Mouse (Mus musculus) intestine, embryonic 14.5 days (tissue): ENCODE results near the gene Scgb2b24. TPM values are rescaled to one million over a fixed set of nuclear protein-coding genes. Genes with fewer than 3 reads are reported as not detected.

Source experiments
- ATAC-seq: fragments of 200-750 bp; cut with Nextera tagmentation; replicated peaks from 2 replicates; pipeline ENCODE4 v1.8.0; 2017; ENCODE audit warnings: low read depth, moderate number of reproducible peaks, moderate TSS enrichment, moderate library complexity; ENCODE audit not compliant: low FRiP score, low TSS enrichment
- DNase-seq: peaks from one replicate; pipeline ENCODE4 v3.0.0-alpha.2; 2018; ENCODE audit warnings: low spot score
- H3K27ac ChIP-seq: fragments of 300-500 bp; sonication (generic); 2 replicates; pipeline ENCODE4 v1.5.1; 2014; ENCODE audit warnings: low read depth, mild to moderate bottlenecking, control low read depth
- H3K27me3 ChIP-seq: fragments of 300-500 bp; sonication (generic); replicated peaks from 2 replicates; pipeline ENCODE4 v1.6.1; 2014; ENCODE audit warnings: low read length, control low read depth; ENCODE audit not compliant: control insufficient read depth, insufficient read depth
- H3K36me3 ChIP-seq: fragments of 300-500 bp; sonication (generic); 2 replicates; pipeline ENCODE4 v1.6.1; 2014; ENCODE audit warnings: low read length, control low read depth; ENCODE audit not compliant: control insufficient read depth, insufficient read depth
- H3K4me1 ChIP-seq: fragments of 300-500 bp; sonication (generic); replicated peaks from 2 replicates; pipeline ENCODE4 v1.6.1; 2014; ENCODE audit warnings: low read length, control low read depth, mixed read lengths; ENCODE audit not compliant: control insufficient read depth, insufficient read depth
- H3K4me2 ChIP-seq: fragments of 300-500 bp; sonication (generic); 2 replicates; pipeline ENCODE4 v1.6.1; 2014; ENCODE audit warnings: low read length
- H3K4me3 ChIP-seq: fragments of 300-500 bp; sonication (generic); 2 replicates; pipeline ENCODE4 v1.5.1; 2014; ENCODE audit warnings: low read depth, low read length, control low read depth, mixed read lengths
- H3K9ac ChIP-seq: fragments of 300-500 bp; sonication (generic); 2 replicates; pipeline ENCODE4 v1.6.1; 2014; ENCODE audit warnings: mild to moderate bottlenecking, low read length
- H3K9me3 ChIP-seq: fragments of 300-500 bp; sonication (generic); 2 replicates; pipeline ENCODE4 v1.6.1; 2016; ENCODE audit warnings: low read length, control low read depth; ENCODE audit not compliant: control insufficient read depth
- WGBS: fragments of 180-500 bp; shearing (Covaris S2); extraction: QIAGEN DNeasy Blood & Tissue Kit; methylation state at CpG from one replicate; pipeline ENCODE4 v1.1.7; 2014; 5-methylcytosine and 5-hydroxymethylcytosine counted together
- polyA plus RNA-seq: library from polyadenylated mRNA; unstranded; fragments of >200 nt; fragmentation: Nextera tagmentation; extraction: Ambion mirVana; gene quantifications from 2 replicates; pipeline ENCODE4 v1.2.1, GENCODE M21; 2014

The Scgb2b24 gene
- polyA plus RNA-seq: not detected in 2 replicates

- H3K4me3 ChIP-seq: no peak within 1 kb of the TSS
- no peak for DNase-seq
- H3K36me3 ChIP-seq: no peaks in the 10 kb centered on the region
- no peak within 1 kb of the TSS for H3K9ac ChIP-seq
- WGBS: 78% methylated on average over 2 of the region's 2 CpGs
- H3K9me3 ChIP-seq: peaks cover 37% of the 10 kb centered on the region
- ATAC-seq: no peak
- no peaks in the 10 kb centered on the region for H3K27me3 ChIP-seq
- H3K4me1 ChIP-seq: no peaks in the 10 kb centered on the region
- no peak within 1 kb of the TSS for H3K4me2 ChIP-seq
- no peak within 1 kb of the TSS for H3K27ac ChIP-seq
These were observed at the start of gene Scgb2b24 for GRCm38 (mm10) chr7:33739212-33739611. Gene Scgb2b24, minus strand, starts transcription at chr7:33739312.

DNA sequence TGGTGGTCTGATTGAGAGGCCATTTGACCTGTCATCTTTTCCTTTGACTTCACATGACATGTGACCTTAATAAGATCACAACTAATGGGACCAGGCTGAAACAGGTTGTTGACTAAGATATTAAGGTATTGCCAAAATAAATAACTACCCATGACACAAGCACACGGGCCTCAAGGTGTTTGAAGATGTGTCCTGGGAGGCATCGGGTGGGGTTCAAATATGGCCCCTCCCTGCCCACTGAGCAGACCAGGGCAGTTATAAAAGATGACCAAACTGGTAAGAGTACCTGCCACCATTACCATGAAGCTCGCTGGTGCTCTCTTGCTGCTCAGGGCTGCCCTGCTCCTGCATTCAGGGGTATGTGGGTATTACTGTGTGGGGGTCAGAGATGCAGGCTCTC is 4.4 kb upstream of the Scgb2b24 start, which contains the start of gene Scgb1b24:
Scgb1b24 (plus strand) TSS at position 301 of the 400 bp plus-strand sequence.
- H3K4me2 ChIP-seq: no peak within 1 kb of the TSS
- H3K9me3 ChIP-seq: peaks cover 28% of the 10 kb centered on the region
- no peaks in the 10 kb centered on the region for H3K4me1 ChIP-seq
- H3K27me3 ChIP-seq: no peaks in the 10 kb centered on the region
- H3K9ac ChIP-seq: no peak within 1 kb of the TSS
- no peak within 1 kb of the TSS for H3K4me3 ChIP-seq
- ATAC-seq: no peak
- H3K36me3 ChIP-seq: no peaks in the 10 kb centered on the region
- DNase-seq: no peak
- no peak within 1 kb of the TSS for H3K27ac ChIP-seq
- 85% methylated on average over 3 of the region's 3 CpGs for WGBS

- DNase-seq (no peak), ATAC-seq (no peak)
- Histone ChIP-seq H3K9ac (no peak overlapping the region), H3K4me1 (no peaks in the 10 kb centered on the region), H3K4me2 (no peak overlapping the region), H3K9me3 (peaks cover 11% of the 10 kb centered on the region; the same call in 1 of the 2 replicates), H3K36me3 (no peaks in the 10 kb centered on the region), H3K27ac (no peak overlapping the region), H3K27me3 (no peaks in the 10 kb centered on the region), H3K4me3 (no peak overlapping the region)
- WGBS: 26% methylated on average over 1 of the region's 1 CpGs
These were observed 49.2 kb downstream of the Scgb2b24 start for GRCm38 (mm10) chr7:33689864-33690263.

Other genes with a start within 250 kb of the Scgb2b24 start
- not detected in 2 replicates for gene Scgb2b21, start 218.9 kb downstream of the Scgb2b24 start, polyA plus RNA-seq
- not detected in 2 replicates for gene Scgb1b24, start 4.5 kb upstream of the Scgb2b24 start, polyA plus RNA-seq
- not detected in 2 replicates for gene Scgb2b26, start 205.7 kb upstream of the Scgb2b24 start, polyA plus RNA-seq